Mouse (Mus musculus): ENCODE measurements around the gene Tbc1d32.
"Not testable (repeated sequence)": the region's sequence is repeated elsewhere in the genome, so short reads cannot be mapped to it uniquely, and the experiment has no call there.

Gene Tbc1d32

GRCm38 (mm10) chr10:56228568-56229209, at the start of gene Tbc1d32:
Tbc1d32 (minus strand) TSS chr10:56228689.
- peak; percentile 92 to 93 for DNase-seq

- DNase-seq = peak; percentile 8 to 15
Observed at GRCm38 (mm10) chr10:56227771-56228275, 666 bp downstream of the Tbc1d32 start.

- no peak for DNase-seq
Observed at GRCm38 (mm10) chr10:56215797-56216196, 12.7 kb downstream of the Tbc1d32 start.

- no peak for DNase-seq
Observed at GRCm38 (mm10) chr10:56210343-56210742, 18.1 kb downstream of the Tbc1d32 start.

GRCm38 (mm10) chr10:56206802-56207404, 21.6 kb downstream of the Tbc1d32 start:
- no peak for DNase-seq

- no peak for DNase-seq
Observed at GRCm38 (mm10) chr10:56204348-56204747, 24.1 kb downstream of the Tbc1d32 start.

GRCm38 (mm10) chr10:56199902-56200301, 28.6 kb downstream of the Tbc1d32 start:
- no peak for DNase-seq

- no peak for DNase-seq
Observed at GRCm38 (mm10) chr10:56198691-56199090, 29.8 kb downstream of the Tbc1d32 start.

- DNase-seq = no peak
Observed at GRCm38 (mm10) chr10:56194310-56194709, 34.2 kb downstream of the Tbc1d32 start.

GRCm38 (mm10) chr10:56181727-56182126, 46.8 kb downstream of the Tbc1d32 start:
- no peak for DNase-seq

GRCm38 (mm10) chr10:56173184-56173583, 55.3 kb downstream of the Tbc1d32 start:
- DNase-seq = no peak

GRCm38 (mm10) chr10:56167721-56168120, 60.8 kb downstream of the Tbc1d32 start:
- DNase-seq = not testable (repeated sequence)

- DNase-seq = no peak
Observed at GRCm38 (mm10) chr10:56165758-56166157, 62.7 kb downstream of the Tbc1d32 start.

- peak; percentile 8 to 34 for DNase-seq
Observed at GRCm38 (mm10) chr10:56164411-56164810, 64.1 kb downstream of the Tbc1d32 start.

GRCm38 (mm10) chr10:56158748-56159147, 69.7 kb downstream of the Tbc1d32 start:
- DNase-seq = no peak

- DNase-seq = no peak
Observed at GRCm38 (mm10) chr10:56158207-56158606, 70.3 kb downstream of the Tbc1d32 start.

GRCm38 (mm10) chr10:56156956-56157355, 71.5 kb downstream of the Tbc1d32 start:
- DNase-seq = no peak

- no peak for DNase-seq
Observed at GRCm38 (mm10) chr10:56148920-56149319, 79.6 kb downstream of the Tbc1d32 start.

- peak; percentile 14 to 21 for DNase-seq
Observed at GRCm38 (mm10) chr10:56137191-56137590, 91.3 kb downstream of the Tbc1d32 start.

GRCm38 (mm10) chr10:56129642-56130041, 98.8 kb downstream of the Tbc1d32 start:
- no peak for DNase-seq

GRCm38 (mm10) chr10:56126972-56127371, 101.5 kb downstream of the Tbc1d32 start:
- no peak for DNase-seq

GRCm38 (mm10) chr10:56115636-56116180, 112.8 kb downstream of the Tbc1d32 start:
- peak in 1 of 2 experiments; percentile 69 for DNase-seq

GRCm38 (mm10) chr10:56114951-56115635, 113.4 kb downstream of the Tbc1d32 start:
- DNase-seq = peak; percentile 73

- no peak for DNase-seq
Observed at GRCm38 (mm10) chr10:56106996-56107334, 121.5 kb downstream of the Tbc1d32 start.

All from cerebellum, postnatal 36 days (tissue).